Mouse (Mus musculus) naive thymus-derived CD4-positive, alpha-beta T cell, adult 2 months (primary cell): ENCODE results near the gene Dnajc24.

ENCODE experiments used
- DNase-seq: peaks from one replicate; pipeline ENCODE4 v3.0.0-alpha.2; 2011; ENCODE audit warnings: low read depth

The Dnajc24 gene

GRCm38 (mm10) chr2:106002835-106003739 is at the start of gene Dnajc24:
TSS of gene Dnajc24 (minus strand) at chr2:106003549.
- DNase-seq = peak; percentile 94

DNA sequence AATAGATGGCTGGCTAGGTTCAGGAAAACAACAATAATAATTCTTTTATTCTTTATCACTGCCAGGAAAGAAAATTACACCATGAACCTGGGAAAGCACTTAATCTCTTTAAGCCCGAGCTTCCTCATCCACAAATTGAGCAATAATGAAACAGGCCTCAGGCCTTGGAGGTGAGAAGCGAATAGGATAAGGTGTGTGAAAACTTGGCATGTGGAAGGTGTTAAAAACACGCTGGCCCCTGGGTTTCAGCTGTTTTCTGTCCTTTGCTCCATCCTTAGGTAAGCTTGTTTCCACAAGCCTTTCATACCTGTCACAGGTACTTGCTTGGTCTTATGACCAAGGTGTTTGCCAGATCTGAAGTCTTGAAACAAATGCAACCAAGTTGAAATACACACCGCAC is 43.3 kb upstream of the Dnajc24 start:
- no peak for DNase-seq

- no peak for DNase-seq
Observed at GRCm38 (mm10) chr2:106042495-106042894, 39.1 kb upstream of the Dnajc24 start.

DNA sequence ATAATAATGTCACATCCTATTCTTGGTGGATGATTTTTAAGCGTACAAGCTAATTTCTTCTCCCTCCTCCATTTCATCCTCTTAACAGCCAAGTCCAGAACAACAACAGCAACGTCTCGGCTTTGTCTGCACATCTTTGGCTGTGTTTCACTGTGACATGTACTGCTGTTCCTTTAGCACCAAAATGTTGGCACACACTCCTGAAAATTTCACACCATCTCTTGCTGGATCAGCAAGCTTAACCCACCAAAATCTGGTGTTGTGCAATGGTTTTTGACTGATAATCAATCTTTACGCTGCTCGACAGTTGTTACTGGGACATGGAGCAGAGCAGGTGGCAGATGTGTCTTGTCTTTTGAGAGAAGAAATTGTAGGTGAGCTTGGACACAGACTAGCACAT is 38.6 kb upstream of the Dnajc24 start:
- DNase-seq = no peak

DNA sequence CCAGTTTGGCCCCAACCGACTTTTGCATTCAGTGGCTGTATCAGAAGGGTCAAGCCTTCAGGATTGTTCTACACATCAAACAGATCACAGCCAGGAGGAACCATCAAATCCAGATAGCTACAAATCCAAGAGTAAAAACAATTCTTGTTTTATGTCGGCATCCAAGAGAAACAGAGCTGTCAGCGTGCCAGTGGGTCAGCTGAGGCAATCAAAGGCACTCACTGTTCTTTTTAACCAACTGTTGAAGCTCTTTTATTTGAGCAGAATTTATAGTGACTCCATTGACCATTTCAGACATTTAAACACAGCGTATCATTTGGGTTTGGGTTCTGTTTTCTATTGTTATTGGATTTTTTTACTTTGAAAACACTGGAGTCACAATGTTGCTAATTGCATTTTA is 34.9 kb upstream of the Dnajc24 start:
- DNase-seq = no peak

DNA sequence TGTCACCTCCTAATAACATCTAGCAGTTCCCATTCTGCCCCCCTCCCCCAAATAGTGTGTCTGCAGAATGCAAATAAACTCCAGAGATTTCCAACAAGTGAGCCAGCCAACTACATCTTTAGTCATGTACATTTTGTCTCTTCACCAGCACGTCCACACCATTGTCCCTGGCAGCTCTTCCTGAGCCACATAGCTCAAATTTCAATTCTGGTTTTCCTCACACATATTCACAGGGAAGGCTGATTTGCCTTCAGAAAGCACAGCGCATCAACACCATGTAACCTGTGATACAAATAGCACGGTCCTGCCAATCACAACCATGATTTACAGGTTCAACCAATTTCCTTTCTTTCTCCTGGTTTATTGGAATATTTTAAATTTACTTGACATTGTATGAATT is 21.5 kb upstream of the Dnajc24 start:
- DNase-seq = no peak

DNA sequence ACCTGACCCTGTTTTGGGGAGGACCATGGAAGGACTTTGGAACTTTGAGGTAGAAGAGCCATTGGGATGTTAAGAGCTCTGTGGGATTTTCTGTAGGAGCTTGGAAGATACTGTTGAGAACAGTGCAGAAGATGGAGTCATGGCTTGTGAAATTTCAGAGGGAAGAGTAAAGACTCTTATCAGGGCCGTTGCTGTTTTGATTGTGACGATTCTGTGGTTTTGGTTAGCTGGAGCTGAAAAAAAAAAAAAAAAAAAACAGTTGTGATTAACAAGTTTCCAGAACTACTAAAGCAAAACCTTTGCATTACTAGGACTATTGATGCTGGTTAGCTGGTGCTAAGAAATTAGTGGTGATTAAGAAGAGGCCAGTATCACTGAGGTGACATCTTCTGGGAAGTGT is 5.1 kb upstream of the Dnajc24 start:
- DNase-seq = no peak

DNA sequence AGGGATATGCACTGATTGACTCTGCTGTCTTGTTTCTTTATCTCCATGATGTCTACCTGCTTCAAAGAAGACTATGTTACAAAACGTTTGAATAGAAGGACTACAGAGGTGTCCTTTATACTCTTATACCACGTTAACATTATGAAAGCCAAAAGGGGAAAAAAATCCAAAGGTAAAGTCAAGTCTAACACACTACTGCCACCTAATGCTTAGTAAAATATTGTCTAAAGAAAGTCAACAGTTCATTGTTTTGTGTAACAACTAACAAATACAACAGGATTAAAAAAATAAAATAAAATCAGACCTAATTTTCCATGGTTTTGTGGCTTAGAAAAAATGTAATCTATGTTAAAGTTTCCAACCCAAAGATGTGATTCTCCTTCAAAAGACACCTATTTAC is 15.3 kb downstream of the Dnajc24 start:
- DNase-seq = no peak

DNA sequence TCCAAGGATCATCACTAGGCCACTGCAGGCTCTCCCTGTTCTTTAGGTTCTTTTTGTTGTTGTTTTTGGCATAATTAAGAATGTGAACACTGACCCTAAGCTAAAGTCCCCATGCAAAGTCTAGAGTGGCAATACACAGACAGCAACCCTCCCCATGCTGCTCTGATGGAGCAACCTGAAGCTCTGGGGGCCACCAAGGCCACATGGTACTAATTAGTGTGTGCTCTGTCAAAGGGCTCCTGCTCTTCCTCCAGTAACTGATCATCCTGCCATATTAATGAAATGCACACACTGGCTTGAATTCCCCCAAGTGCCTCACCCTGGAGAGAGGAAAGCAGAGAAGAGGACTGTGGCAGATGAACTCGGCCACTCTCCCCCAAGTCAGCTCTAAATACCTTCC is 16.2 kb downstream of the Dnajc24 start:
- DNase-seq = no peak

DNA sequence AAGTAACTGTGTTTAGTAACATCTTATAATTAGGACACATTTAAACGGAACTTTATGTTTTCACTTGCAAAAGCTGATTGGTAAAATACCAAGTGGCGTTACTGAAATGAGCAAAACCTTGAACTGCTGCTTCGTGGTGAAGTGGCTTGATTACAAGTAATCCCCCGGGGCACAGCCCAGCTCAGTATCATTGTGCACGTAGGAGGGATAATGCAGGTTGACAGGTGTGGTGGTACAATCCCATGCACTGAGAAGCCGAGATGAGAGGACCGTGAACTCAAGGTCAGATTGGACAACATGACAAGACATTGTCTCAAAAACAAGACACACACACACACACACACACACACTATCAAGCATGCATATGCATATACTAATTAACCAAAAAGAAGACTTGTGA is 18.1 kb downstream of the Dnajc24 start:
- DNase-seq = no peak

DNA sequence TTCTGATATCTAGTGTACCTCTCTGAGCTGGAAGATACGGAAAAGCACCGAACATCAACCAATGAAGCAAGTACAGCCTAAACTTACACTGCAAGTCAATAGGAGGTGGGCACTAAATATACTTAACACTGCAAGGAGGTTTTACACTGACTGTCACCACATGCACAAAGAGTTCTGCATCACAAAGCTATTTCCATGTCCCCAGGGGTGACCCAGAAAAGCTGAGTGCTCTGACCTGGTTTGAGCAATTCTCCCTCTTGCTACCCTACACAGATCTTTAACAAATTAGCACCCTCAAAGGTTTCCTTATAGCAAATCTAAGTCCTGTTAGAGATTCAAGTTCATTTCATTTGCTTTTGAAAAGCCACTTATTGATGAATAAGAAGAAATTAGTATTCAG is 25.3 kb downstream of the Dnajc24 start:
- no peak for DNase-seq

DNA sequence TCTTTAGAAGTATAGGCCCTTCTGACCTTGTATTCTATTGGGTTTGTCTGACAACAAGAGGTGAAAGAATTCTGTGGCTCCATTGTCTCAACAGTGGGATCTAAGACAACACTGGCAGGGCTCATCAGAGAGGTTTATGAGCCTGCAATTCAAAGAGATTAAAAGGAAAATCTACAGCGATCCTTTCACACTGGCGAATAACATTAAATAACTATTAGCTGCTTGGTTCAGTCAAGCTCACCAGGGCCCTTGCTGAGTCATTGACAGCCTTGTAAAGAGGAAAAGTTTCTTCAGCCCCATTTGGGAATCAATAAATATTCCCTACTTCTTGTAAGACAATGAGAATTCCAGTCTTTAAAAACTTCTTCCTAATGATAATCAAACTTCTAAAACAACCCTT is 29.4 kb downstream of the Dnajc24 start:
- DNase-seq = no peak

GRCm38 (mm10) chr2:105963447-105963846 is 39.9 kb downstream of the Dnajc24 start:
- DNase-seq = no peak

- no peak for DNase-seq
Observed at GRCm38 (mm10) chr2:105953862-105954261, 49.5 kb downstream of the Dnajc24 start.

- DNase-seq = no peak
Observed at GRCm38 (mm10) chr2:105951350-105951940, 51.9 kb downstream of the Dnajc24 start.

DNA sequence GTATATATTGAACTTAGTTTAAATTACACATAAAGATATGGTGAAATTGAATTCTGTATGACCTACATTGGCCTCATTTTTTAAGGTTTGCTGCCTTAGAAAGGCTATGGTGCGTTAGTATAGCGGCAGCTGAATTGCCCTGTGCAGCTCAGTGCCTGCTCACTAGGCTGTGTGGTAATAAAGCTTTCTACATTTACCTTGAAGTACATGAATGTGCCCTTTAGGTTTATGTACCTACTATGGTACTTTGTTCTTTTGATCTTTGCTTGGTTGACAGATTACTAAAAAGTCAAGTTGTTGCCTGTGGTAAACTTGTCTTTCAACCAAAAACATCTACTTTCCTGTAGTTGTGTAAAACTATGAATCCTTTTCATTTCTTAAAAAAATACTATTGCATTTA is 53.2 kb downstream of the Dnajc24 start:
- DNase-seq = no peak

DNA sequence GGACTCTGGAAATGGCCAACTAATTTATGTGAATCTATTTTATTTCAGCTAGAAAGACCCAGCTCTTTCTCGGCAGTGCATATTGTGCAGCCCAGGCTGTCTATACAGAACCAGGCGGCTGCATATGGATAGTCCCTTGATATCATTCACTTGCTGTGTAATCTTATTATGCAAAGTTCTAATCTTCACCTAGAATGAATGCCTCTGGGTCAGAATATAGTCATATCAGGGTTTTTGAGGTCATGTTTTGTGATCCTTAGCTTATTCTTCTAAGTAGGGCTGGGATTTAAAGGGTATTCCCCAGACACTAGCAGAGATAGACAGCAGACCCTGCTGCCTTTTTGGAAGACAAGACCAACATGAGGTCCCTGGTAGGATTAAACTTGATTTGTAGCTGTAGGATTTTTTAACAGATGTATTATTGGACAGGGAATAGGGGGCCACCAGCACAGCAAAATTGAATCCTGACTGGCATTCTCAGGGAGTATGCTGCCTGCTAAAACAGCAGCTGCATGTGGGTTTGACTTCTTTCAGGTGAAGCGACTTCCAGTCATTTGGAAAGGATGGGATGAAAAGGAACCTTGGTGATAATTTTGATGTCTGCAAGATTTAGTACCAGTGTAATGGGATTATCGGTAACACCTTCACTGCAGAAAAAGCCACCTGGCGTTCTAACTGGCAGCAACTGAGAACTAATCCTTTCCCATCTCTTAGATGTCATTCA is 85.6 kb downstream of the Dnajc24 start:
- DNase-seq = no peak
